ENCODE assay signal across 16 mouse cellular contexts in the genomic region with DNA sequence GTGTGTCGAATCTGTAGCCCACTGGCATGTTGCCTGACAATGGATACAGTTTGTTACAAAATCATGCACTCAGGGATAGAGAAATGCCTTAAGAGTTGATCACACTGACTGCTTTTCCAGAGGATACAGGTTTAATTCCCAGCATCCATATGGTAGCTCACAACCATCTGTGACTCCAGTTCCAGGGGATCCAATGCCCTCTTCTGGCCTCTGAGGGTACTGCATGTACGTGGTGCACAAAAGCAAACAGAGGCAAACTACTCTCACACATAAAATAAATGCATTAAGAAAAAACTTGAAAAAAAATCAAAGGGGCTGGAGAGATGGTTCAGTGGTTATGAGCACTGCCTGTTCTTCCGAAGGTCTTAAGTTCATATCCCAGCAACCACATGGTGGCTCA. TPM values are rescaled to one million over a fixed set of nuclear protein-coding genes. Genes with fewer than 3 reads are reported as not detected.
A peak's percentile ranks its signal among the peaks of the same experiment; 100 is the strongest.
DNase-seq lines count a peak whose midpoint lies in the region; ATAC-seq and TF ChIP-seq lines count a peak whose summit lies in the region.
"Had no signal": no experiment of that assay in that cellular context is flagged by ENCODE, and none has a peak within 500 bp of the region (broad histone marks: within the 10 kb centered on the region; RNA-seq: fewer than 3 reads in every experiment).

No protein-coding gene starts in this region.

- H3K4me3 ChIP-seq in liver, embryonic 14.5 days (ENCODE audit: insufficient read depth in 1 of 2, low read depth in 2 of 2, low read length in 2 of 2) = no peak overlapping the region
- H3K4me3 ChIP-seq in midbrain, embryonic 11.5 days (ENCODE audit: low read depth, low read length) = no peak overlapping the region
- H3K4me3 ChIP-seq: heart, embryonic 13.5 days; hindbrain, embryonic 10.5 days; liver, embryonic 12.5 days had no signal

- H3K36me3 ChIP-seq in liver, embryonic 14.5 days (replicated peaks; ENCODE audit: control insufficient read depth, insufficient read depth, low read depth) = no peaks in the 10 kb centered on the region
- no peaks in the 10 kb centered on the region for H3K36me3 ChIP-seq in midbrain, embryonic 11.5 days (ENCODE audit: control insufficient read depth, insufficient read depth, low read length)
- H3K36me3 ChIP-seq: heart, embryonic 13.5 days; hindbrain, embryonic 10.5 days; liver, embryonic 12.5 days had no signal

- H3K4me2 ChIP-seq in liver, embryonic 14.5 days (ENCODE audit: low read depth) = no peak overlapping the region
- H3K4me2 ChIP-seq in midbrain, embryonic 11.5 days = no peak overlapping the region
- H3K4me2 ChIP-seq: heart, embryonic 13.5 days; liver, embryonic 12.5 days had no signal

- peak; percentile 59 for TF ChIP-seq CTCF in liver, embryonic 14.5 days (IDR thresholded peaks at IDR 0.05; ENCODE audit: low read depth)

- no peak for TF ChIP-seq EP300 in liver, embryonic 14.5 days (IDR thresholded peaks at IDR 0.05; ENCODE audit: low read depth)

- no peaks in the 10 kb centered on the region for H3K9me3 ChIP-seq in liver, embryonic 14.5 days (ENCODE audit: control insufficient read depth, low read length)
- peaks cover 4% of the 10 kb centered on the region; the same call in 1 of the 2 replicates for H3K9me3 ChIP-seq in midbrain, embryonic 11.5 days (ENCODE audit: control insufficient read depth, low read length)

- DNase-seq in cerebellum, postnatal 25 days = peak; percentile 36 to 60
- no peak for DNase-seq in cerebellum, adult 11-12 months
- no peak for DNase-seq in liver, embryonic 14.5 days (ENCODE audit: low read depth in 3 of 3, low spot score in 3 of 3)
- no peak for DNase-seq in liver
- DNase-seq in 416B (ENCODE audit: low read depth) = peak; percentile 10
- DNase-seq in NIH3T3 (ENCODE audit: low read depth) = peak; percentile 40
- no peak for DNase-seq in midbrain, embryonic 11.5 days (ENCODE audit: low spot score, missing footprints)
- no peak for DNase-seq in adrenal gland, adult 2 months
- DNase-seq: adrenal gland, postnatal 10 days; kidney, adult 18-20 months had no signal

- no peak overlapping the region for H3K9ac ChIP-seq in liver, embryonic 14.5 days (replicated peaks)
- no peak overlapping the region for H3K9ac ChIP-seq in midbrain, embryonic 11.5 days (ENCODE audit: low read length)
- H3K9ac ChIP-seq: heart, embryonic 13.5 days; liver, embryonic 12.5 days had no signal

- no peak overlapping the region for H3K27ac ChIP-seq in liver, embryonic 14.5 days
- H3K27ac ChIP-seq in midbrain, embryonic 11.5 days (ENCODE audit: low read depth, low read length) = no peak overlapping the region
- H3K27ac ChIP-seq: heart, embryonic 13.5 days; hindbrain, embryonic 10.5 days; liver, embryonic 12.5 days had no signal

- H3K27me3 ChIP-seq in liver, embryonic 14.5 days (ENCODE audit: control insufficient read depth, insufficient read depth, low read length) = peaks cover 2% of the 10 kb centered on the region; the same call in 1 of the 2 replicates
- H3K27me3 ChIP-seq in midbrain, embryonic 11.5 days (ENCODE audit: control insufficient read depth, insufficient read depth, low read length) = peaks cover 11% of the 10 kb centered on the region

- H3K4me1 ChIP-seq in liver, embryonic 14.5 days (replicated peaks; ENCODE audit: control insufficient read depth in 2 of 2, insufficient read depth in 2 of 2, low read length in 1 of 2) = no peaks in the 10 kb centered on the region
- no peaks in the 10 kb centered on the region for H3K4me1 ChIP-seq in midbrain, embryonic 11.5 days (ENCODE audit: control insufficient read depth, insufficient read depth, low read length)
- H3K4me1 ChIP-seq: heart, embryonic 13.5 days; liver, embryonic 12.5 days had no signal

- 41% methylated on average over 3 of the region's 3 CpGs for WGBS in liver, embryonic 14.5 days (ENCODE audit: insufficient replicate concordance)
- WGBS in midbrain, embryonic 11.5 days = 68% methylated on average over 3 of the region's 3 CpGs

- no peak for ATAC-seq in liver, embryonic 14.5 days (ENCODE audit: insufficient read depth)
- no peak for ATAC-seq in midbrain, embryonic 11.5 days (ENCODE audit: low FRiP score)
- ATAC-seq: forebrain, embryonic 14.5 days; liver, embryonic 12.5 days had no signal

RNA-seq across cellular contexts. Expression of a gene that starts 26.6 kb away (rescaled TPM):
- polyA plus RNA-seq in liver, embryonic 14.5 days (2012; rRNA removed) = 0.16 and 0.24 TPM in 2 replicates
- polyA plus RNA-seq in liver, embryonic 14.5 days (2014; fragmentation: Nextera tagmentation; extraction: Ambion mirVana) = not detected in 2 replicates
- polyA plus RNA-seq in midbrain, embryonic 11.5 days (2014; fragmentation: Nextera tagmentation; extraction: Ambion mirVana) = 0.86 and 1.3 TPM in 2 replicates
- total RNA-seq in adrenal gland, adult 2 months (2021) = 1 to 10 TPM; 4.4 to 4.8 TPM
- polyA plus RNA-seq in adrenal gland, adult 2 months (2012; rRNA removed) = 7.2 and 8.8 TPM in 2 replicates

RNA-seq across cellular contexts. Expression of a gene that starts 44.9 kb away (rescaled TPM):
- polyA plus RNA-seq in liver, embryonic 14.5 days (2012; rRNA removed) = 4.3 and 5.8 TPM in 2 replicates
- polyA plus RNA-seq in liver, embryonic 14.5 days (2014; fragmentation: Nextera tagmentation; extraction: Ambion mirVana) = 6.7 and 8.6 TPM in 2 replicates
- polyA plus RNA-seq in midbrain, embryonic 11.5 days (2014; fragmentation: Nextera tagmentation; extraction: Ambion mirVana) = 0.21 and 0.33 TPM in 2 replicates
- 1 to 10 TPM in 1 of 2 experiments, under 1 TPM in 1; 0.55 to 1.3 TPM for total RNA-seq in adrenal gland, adult 2 months (2021)
- 2.2 TPM in 2 replicates for polyA plus RNA-seq in adrenal gland, adult 2 months (2012; rRNA removed)

RNA-seq across cellular contexts. Expression of a gene that starts 53.6 kb away (rescaled TPM):
- 0.15 and 0.75 TPM in 2 replicates for polyA plus RNA-seq in liver, embryonic 14.5 days (2012; rRNA removed)
- polyA plus RNA-seq in liver, embryonic 14.5 days (2014; fragmentation: Nextera tagmentation; extraction: Ambion mirVana) = 0.09 and 0.23 TPM in 2 replicates
- polyA plus RNA-seq in midbrain, embryonic 11.5 days (2014; fragmentation: Nextera tagmentation; extraction: Ambion mirVana) = 1.1 and 1.3 TPM in 2 replicates
- total RNA-seq in adrenal gland, adult 2 months (2021) = 1 to 10 TPM; 3.2 to 5.6 TPM
- 1.2 and 1.7 TPM in 2 replicates for polyA plus RNA-seq in adrenal gland, adult 2 months (2012; rRNA removed)
- total RNA-seq: megakaryocyte, adult 5-6 weeks; monocyte, adult 5-6 weeks had no signal

Comparison
In these comparisons a context has a peak if more than half of its experiments do, and no peak if none do; other contexts are left out.
1. DNase-seq: peak in cerebellum, postnatal 25 days (2 of 2), 416B (single experiment) and NIH3T3 (single experiment); none in cerebellum, adult 11-12 months (single experiment), liver, embryonic 14.5 days (0 of 3), liver (single experiment), midbrain, embryonic 11.5 days (single experiment) and adrenal gland, adult 2 months (single experiment).